Mouse (Mus musculus): ENCODE results near the gene Htr5b.

- TF ChIP-seq CTCF (IDR thresholded peaks at IDR 0.05; ENCODE audit: insufficient read depth, low read depth, low read length) = no peak
- TF ChIP-seq POLR2A (IDR thresholded peaks at IDR 0.05; ENCODE audit: insufficient read depth, low read depth, low read length) = no peak
These were observed 68.2 kb downstream of the Htr5b start for GRCm38 (mm10) chr1:121460077-121460476.

Measured in olfactory bulb, adult 2 months (tissue).